Comparison of ENCODE assay signal across 21 mouse cellular contexts in genomic region chr2:25432326-25433098, GRCm38 (mm10). TPM values are rescaled to one million over a fixed set of nuclear protein-coding genes. Genes with fewer than 3 reads are reported as not detected.
DNase-seq lines count a peak whose midpoint lies in the region; ATAC-seq lines count a peak whose summit lies in the region.
"Had no signal": no experiment of that assay in that cellular context is flagged by ENCODE, and none has a peak within 500 bp of the region (broad histone marks: within the 10 kb centered on the region; RNA-seq: fewer than 3 reads in every experiment).

No protein-coding gene starts in this region.

- H3K4me2 ChIP-seq in hindbrain, embryonic 13.5 days = no peak overlapping the region
- no peak overlapping the region for H3K4me2 ChIP-seq in hindbrain, embryonic 16.5 days (ENCODE audit: low read length)
- no peak overlapping the region for H3K4me2 ChIP-seq in forebrain, embryonic 11.5 days (ENCODE audit: low read depth, low read length, severe bottlenecking)
- H3K4me2 ChIP-seq: embryonic facial prominence, embryonic 15.5 days; forebrain, embryonic 15.5 days; hindbrain, embryonic 12.5 days; intestine, embryonic 15.5 days had no signal

- H3K27ac ChIP-seq in hindbrain, embryonic 13.5 days = no peak overlapping the region
- no peak overlapping the region for H3K27ac ChIP-seq in hindbrain, embryonic 16.5 days (ENCODE audit: low read depth, low read length)
- no peak overlapping the region for H3K27ac ChIP-seq in forebrain, embryonic 11.5 days (ENCODE audit: low read depth, low read length)
- H3K27ac ChIP-seq: embryonic facial prominence, embryonic 15.5 days; forebrain, embryonic 10.5 days; forebrain, embryonic 15.5 days; heart, embryonic 10.5 days; hindbrain, embryonic 12.5 days; intestine, embryonic 15.5 days had no signal

- 0 out of 2 replicates have a peak, but pooled peaks cover 5% of the 10 kb centered on the region for H3K27me3 ChIP-seq in hindbrain, embryonic 13.5 days
- H3K27me3 ChIP-seq in hindbrain, embryonic 16.5 days (replicated peaks; ENCODE audit: control insufficient read depth, insufficient read depth, low read length) = no peaks in the 10 kb centered on the region
- H3K27me3 ChIP-seq in forebrain, embryonic 11.5 days (ENCODE audit: control insufficient read depth, insufficient read depth, low read length) = no peaks in the 10 kb centered on the region; the same call in 1 of the 2 replicates

- peak; percentile 69 for DNase-seq in cerebellum, adult 11-12 months
- DNase-seq in cerebellum, postnatal 36 days = no peak
- DNase-seq in embryo, embryonic 10 days (ENCODE audit: low spot score) = peak; percentile 43
- DNase-seq in embryo, embryonic 10.5 days (ENCODE audit: low spot score) = no peak
- DNase-seq in 416B (ENCODE audit: low read depth) = peak; percentile 88
- DNase-seq in forebrain, embryonic 11.5 days (ENCODE audit: low spot score) = no peak
- DNase-seq: adrenal gland, postnatal 10 days; cerebellum, postnatal 10 days; gastrocnemius, postnatal 25 days; heart, postnatal 10 days; heart, postnatal 4 days; kidney, adult 2 months had no signal

- peaks cover 34% of the 10 kb centered on the region for H3K4me1 ChIP-seq in hindbrain, embryonic 13.5 days (replicated peaks)
- peaks cover 25% of the 10 kb centered on the region for H3K4me1 ChIP-seq in hindbrain, embryonic 16.5 days (ENCODE audit: control insufficient read depth, insufficient read depth, low read depth, low read length)
- 0 out of 2 replicates have a peak, but pooled peaks cover 6% of the 10 kb centered on the region for H3K4me1 ChIP-seq in forebrain, embryonic 11.5 days (replicated peaks; ENCODE audit: control insufficient read depth, insufficient read depth, low read length)

- ATAC-seq in hindbrain, embryonic 13.5 days (ENCODE audit: low FRiP score) = no peak
- no peak for ATAC-seq in hindbrain, embryonic 16.5 days
- no peak for ATAC-seq in forebrain, embryonic 11.5 days (replicated peaks; ENCODE audit: low FRiP score)
- ATAC-seq: forebrain, embryonic 15.5 days; intestine, embryonic 15.5 days had no signal

- no peak overlapping the region for H3K4me3 ChIP-seq in hindbrain, embryonic 13.5 days
- H3K4me3 ChIP-seq in hindbrain, embryonic 16.5 days (ENCODE audit: low read length) = no peak overlapping the region
- no peak overlapping the region for H3K4me3 ChIP-seq in forebrain, embryonic 11.5 days (ENCODE audit: low read depth, low read length)
- H3K4me3 ChIP-seq: embryonic facial prominence, embryonic 15.5 days; erythroblast, embryonic 14.5 days; forebrain, embryonic 10.5 days; forebrain, embryonic 15.5 days; heart, embryonic 10.5 days; hindbrain, embryonic 12.5 days; intestine, embryonic 15.5 days had no signal

- H3K9ac ChIP-seq in hindbrain, embryonic 13.5 days = peak overlapping the region; percentile 8; the same call in 1 of the 2 replicates
- no peak overlapping the region for H3K9ac ChIP-seq in hindbrain, embryonic 16.5 days (ENCODE audit: low read depth, low read length)
- H3K9ac ChIP-seq in forebrain, embryonic 11.5 days (ENCODE audit: low read length) = no peak overlapping the region
- H3K9ac ChIP-seq: embryonic facial prominence, embryonic 15.5 days; forebrain, embryonic 15.5 days; hindbrain, embryonic 12.5 days; intestine, embryonic 15.5 days had no signal

- 85% methylated on average over 11 of the region's 11 CpGs for WGBS in hindbrain, embryonic 13.5 days
- WGBS in hindbrain, embryonic 16.5 days = 81% methylated on average over 11 of the region's 11 CpGs
- WGBS in forebrain, embryonic 11.5 days = 82% methylated on average over 11 of the region's 11 CpGs

- peaks cover 47% of the 10 kb centered on the region for H3K36me3 ChIP-seq in hindbrain, embryonic 13.5 days
- H3K36me3 ChIP-seq in hindbrain, embryonic 16.5 days (ENCODE audit: control insufficient read depth, insufficient read depth, low read length) = peaks cover 26% of the 10 kb centered on the region
- no peaks in the 10 kb centered on the region for H3K36me3 ChIP-seq in forebrain, embryonic 11.5 days (ENCODE audit: control insufficient read depth, insufficient read depth, low read length)
- H3K36me3 ChIP-seq: heart, embryonic 10.5 days; intestine, embryonic 15.5 days had no signal

- no peaks in the 10 kb centered on the region for H3K9me3 ChIP-seq in hindbrain, embryonic 13.5 days
- no peaks in the 10 kb centered on the region for H3K9me3 ChIP-seq in hindbrain, embryonic 16.5 days (ENCODE audit: control insufficient read depth, low read length)
- H3K9me3 ChIP-seq in forebrain, embryonic 11.5 days (ENCODE audit: control insufficient read depth, low read length) = no peaks in the 10 kb centered on the region
- H3K9me3 ChIP-seq: embryonic facial prominence, embryonic 15.5 days; forebrain, embryonic 10.5 days; forebrain, embryonic 15.5 days; heart, embryonic 10.5 days; hindbrain, embryonic 12.5 days; intestine, embryonic 15.5 days had no signal

RNA-seq across cellular contexts. Expression of gene Abca2, which starts 4.0 kb away (rescaled TPM):
- polyA plus RNA-seq in hindbrain, embryonic 13.5 days (2015; fragmentation: Nextera tagmentation; extraction: Ambion mirVana) = 10.0 and 11.6 TPM in 2 replicates
- 13.5 and 15.5 TPM in 2 replicates for polyA plus RNA-seq in hindbrain, embryonic 16.5 days (2015; fragmentation: Nextera tagmentation; extraction: Ambion mirVana)
- 9.9 and 10.2 TPM in 2 replicates for polyA plus RNA-seq in forebrain, embryonic 11.5 days (2014; fragmentation: Nextera tagmentation; extraction: Ambion mirVana)

RNA-seq across cellular contexts. Expression of gene Fut7, which starts 9.4 kb away (rescaled TPM):
- polyA plus RNA-seq in hindbrain, embryonic 13.5 days (2015; fragmentation: Nextera tagmentation; extraction: Ambion mirVana) = 0.19 TPM in 1 of 2 replicates, not detected in the other
- 0.19 and 0.23 TPM in 2 replicates for polyA plus RNA-seq in hindbrain, embryonic 16.5 days (2015; fragmentation: Nextera tagmentation; extraction: Ambion mirVana)
- not detected in 2 replicates for polyA plus RNA-seq in forebrain, embryonic 11.5 days (2014; fragmentation: Nextera tagmentation; extraction: Ambion mirVana)
- polyA plus RNA-seq: forebrain, embryonic 10.5 days; heart, embryonic 10.5 days had no signal

RNA-seq across cellular contexts. Expression of gene Clic3, which starts 24.1 kb away (rescaled TPM):
- polyA plus RNA-seq in hindbrain, embryonic 13.5 days (2015; fragmentation: Nextera tagmentation; extraction: Ambion mirVana) = 3.4 and 3.7 TPM in 2 replicates
- 3.4 and 4.1 TPM in 2 replicates for polyA plus RNA-seq in hindbrain, embryonic 16.5 days (2015; fragmentation: Nextera tagmentation; extraction: Ambion mirVana)
- 0.61 and 0.77 TPM in 2 replicates for polyA plus RNA-seq in forebrain, embryonic 11.5 days (2014; fragmentation: Nextera tagmentation; extraction: Ambion mirVana)
- polyA plus RNA-seq: erythroblast, embryonic 14.5 days had no signal

RNA-seq across cellular contexts. Expression of gene Paxx, which starts 28.4 kb away (rescaled TPM):
- polyA plus RNA-seq in hindbrain, embryonic 13.5 days (2015; fragmentation: Nextera tagmentation; extraction: Ambion mirVana) = 91.6 and 98.8 TPM in 2 replicates
- 117 and 134 TPM in 2 replicates for polyA plus RNA-seq in hindbrain, embryonic 16.5 days (2015; fragmentation: Nextera tagmentation; extraction: Ambion mirVana)
- 22.9 and 24.2 TPM in 2 replicates for polyA plus RNA-seq in forebrain, embryonic 11.5 days (2014; fragmentation: Nextera tagmentation; extraction: Ambion mirVana)

RNA-seq across cellular contexts. Expression of gene Npdc1, which starts 33.4 kb away (rescaled TPM):
- polyA plus RNA-seq in hindbrain, embryonic 13.5 days (2015; fragmentation: Nextera tagmentation; extraction: Ambion mirVana) = 411 and 423 TPM in 2 replicates
- 481 and 505 TPM in 2 replicates for polyA plus RNA-seq in hindbrain, embryonic 16.5 days (2015; fragmentation: Nextera tagmentation; extraction: Ambion mirVana)
- polyA plus RNA-seq in forebrain, embryonic 11.5 days (2014; fragmentation: Nextera tagmentation; extraction: Ambion mirVana) = 120 and 128 TPM in 2 replicates
- polyA plus RNA-seq: erythroblast, embryonic 14.5 days had no signal

Comparison
In these comparisons a context has a peak if more than half of its experiments do, and no peak if none do; other contexts are left out.
1. DNase-seq: peak in cerebellum, adult 11-12 months (single experiment), embryo, embryonic 10 days (single experiment) and 416B (single experiment); none in cerebellum, postnatal 36 days (0 of 2), embryo, embryonic 10.5 days (single experiment) and forebrain, embryonic 11.5 days (single experiment).